Mouse (Mus musculus) cerebellum, adult 9-10 months (tissue): ENCODE results near the gene Mtch1.
"Not testable (repeated sequence)": the region's sequence is repeated elsewhere in the genome, so short reads cannot be mapped to it uniquely, and the experiment has no call there.

ENCODE experiments used
- DNase-seq: peaks from one replicate; pipeline ENCODE4 v3.0.0; 2022

The Mtch1 gene

GRCm38 (mm10) chr17:29360761-29361221 lies 13.1 kb upstream of the Mtch1 start, which contains the start of gene Fgd2:
Gene Fgd2, plus strand, starts transcription at chr17:29360914.
- no peak for DNase-seq

- no peak for DNase-seq
Measured at GRCm38 (mm10) chr17:29358928-29359327, 11.2 kb upstream of the Mtch1 start.

GRCm38 (mm10) chr17:29356882-29357281 lies 9.1 kb upstream of the Mtch1 start:
- no peak for DNase-seq

GRCm38 (mm10) chr17:29356479-29356856 lies 8.7 kb upstream of the Mtch1 start:
- no peak for DNase-seq

GRCm38 (mm10) chr17:29355841-29356478 lies 8.2 kb upstream of the Mtch1 start:
- no peak for DNase-seq

- DNase-seq: no peak
Measured at GRCm38 (mm10) chr17:29355461-29355840, 7.7 kb upstream of the Mtch1 start.

GRCm38 (mm10) chr17:29351056-29351455 lies 3.3 kb upstream of the Mtch1 start:
- not testable (repeated sequence) for DNase-seq

- DNase-seq: peak; percentile 68
Measured at GRCm38 (mm10) chr17:29348996-29349395, 1.3 kb upstream of the Mtch1 start.

GRCm38 (mm10) chr17:29347126-29347644 lies 549 bp downstream of the Mtch1 start:
- peak; percentile 56 for DNase-seq

GRCm38 (mm10) chr17:29346496-29347125 lies 1.1 kb downstream of the Mtch1 start:
- peak; percentile 65 for DNase-seq

GRCm38 (mm10) chr17:29345272-29345671 lies 2.5 kb downstream of the Mtch1 start:
- DNase-seq: no peak

- DNase-seq: no peak
Measured at GRCm38 (mm10) chr17:29343241-29343640, 4.5 kb downstream of the Mtch1 start.

GRCm38 (mm10) chr17:29342010-29342910 lies 5.5 kb downstream of the Mtch1 start:
- DNase-seq: no peak

- DNase-seq: peak; percentile 46
Measured at GRCm38 (mm10) chr17:29341591-29342003, 6.1 kb downstream of the Mtch1 start.

GRCm38 (mm10) chr17:29340406-29341261 lies 7.1 kb downstream of the Mtch1 start:
- DNase-seq: peak; percentile 30

GRCm38 (mm10) chr17:29339170-29339768 lies 8.5 kb downstream of the Mtch1 start:
- peak; percentile 41 for DNase-seq

GRCm38 (mm10) chr17:29337979-29338823 lies 9.5 kb downstream of the Mtch1 start:
- DNase-seq: no peak

GRCm38 (mm10) chr17:29336266-29336990 lies 11.3 kb downstream of the Mtch1 start:
- DNase-seq: no peak

GRCm38 (mm10) chr17:29332186-29332685 lies 15.5 kb downstream of the Mtch1 start:
- peak; percentile 34 for DNase-seq
